Mouse (Mus musculus) myocyte (in vitro differentiated cells): ENCODE data around the gene Nr1h4.

ENCODE experiments used
- E2F4 ChIP-seq: IDR thresholded peaks from one replicate; pipeline ENCODE4 v1.6.1; 2011; ENCODE audit warnings: mild to moderate bottlenecking, control low read depth, moderate library complexity; ENCODE audit not compliant: insufficient read depth
- POLR2A ChIP-seq: IDR thresholded peaks from one replicate; pipeline ENCODE4 v1.6.1; 2011; ENCODE audit warnings: low read depth, mild to moderate bottlenecking, control low read depth, moderate library complexity; ENCODE audit not compliant: insufficient read length

- TF ChIP-seq E2F4: no peak
- TF ChIP-seq POLR2A: no peak
These were observed 28.3 kb downstream of the Nr1h4 start for GRCm38 (mm10) chr10:89504952-89505591.
